Mouse (Mus musculus): ENCODE measurements around the gene Dram1.
"Not testable (repeated sequence)": the region's sequence is repeated elsewhere in the genome, so short reads cannot be mapped to it uniquely, and the experiment has no call there.

Gene Dram1

DNA sequence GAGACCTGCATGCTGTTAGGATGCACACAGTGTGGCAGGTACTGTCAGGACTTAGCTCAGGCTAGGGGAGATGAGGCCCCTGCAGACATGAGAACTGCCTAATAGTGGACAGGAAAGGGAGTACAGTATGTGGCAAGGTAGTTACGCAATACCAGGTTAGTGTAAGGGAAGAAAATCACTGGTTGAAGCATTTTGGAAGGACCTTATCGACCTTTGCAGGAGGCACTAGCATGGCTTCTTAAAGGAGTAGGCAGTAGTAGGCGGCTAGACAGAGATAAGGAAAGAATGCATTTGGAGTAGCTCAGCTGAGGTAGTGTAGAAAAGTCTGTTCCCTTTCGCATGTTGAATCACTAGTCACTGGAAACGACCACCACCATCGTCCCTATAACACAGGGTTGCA, 6.9 kb upstream of the Dram1 start:
- no peak for DNase-seq

DNA sequence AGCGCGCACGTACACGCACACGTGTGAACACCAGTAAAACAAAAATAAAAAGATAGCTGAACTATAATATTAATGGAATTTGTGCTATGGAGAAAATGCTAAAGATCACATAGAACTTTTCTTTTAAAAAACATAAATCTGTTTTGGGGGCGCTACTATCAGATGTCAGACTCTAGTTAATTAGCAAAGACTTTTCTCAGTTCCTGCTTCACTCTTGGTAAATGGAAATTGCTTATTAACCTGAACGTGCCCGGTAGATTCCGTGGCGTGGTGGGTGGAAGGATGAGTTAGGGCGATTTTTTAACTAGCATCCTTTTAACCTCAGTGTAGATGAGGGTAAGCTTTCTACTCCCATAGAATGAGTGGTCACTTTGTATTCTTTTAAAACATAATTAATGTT, 6.4 kb upstream of the Dram1 start:
- no peak for DNase-seq

DNA sequence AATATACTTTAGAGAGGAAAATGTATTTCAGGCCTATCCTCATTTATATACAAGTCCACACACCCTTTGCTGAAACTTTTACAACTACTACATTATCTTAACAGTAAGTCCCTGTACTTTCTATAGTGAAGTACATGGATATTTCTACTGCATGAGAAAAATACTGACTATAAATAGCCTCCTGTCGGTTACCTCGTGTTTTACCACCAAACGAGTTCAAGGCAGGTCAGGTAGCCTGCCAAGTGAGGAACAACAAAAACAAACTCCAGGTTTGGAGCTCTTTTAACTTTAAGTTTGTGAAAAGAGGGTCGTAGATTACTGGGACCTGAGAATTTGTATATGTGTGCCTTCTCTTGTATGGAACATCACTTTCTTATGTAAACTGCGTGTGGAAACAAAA, 5.2 kb upstream of the Dram1 start:
- no peak for DNase-seq

DNA sequence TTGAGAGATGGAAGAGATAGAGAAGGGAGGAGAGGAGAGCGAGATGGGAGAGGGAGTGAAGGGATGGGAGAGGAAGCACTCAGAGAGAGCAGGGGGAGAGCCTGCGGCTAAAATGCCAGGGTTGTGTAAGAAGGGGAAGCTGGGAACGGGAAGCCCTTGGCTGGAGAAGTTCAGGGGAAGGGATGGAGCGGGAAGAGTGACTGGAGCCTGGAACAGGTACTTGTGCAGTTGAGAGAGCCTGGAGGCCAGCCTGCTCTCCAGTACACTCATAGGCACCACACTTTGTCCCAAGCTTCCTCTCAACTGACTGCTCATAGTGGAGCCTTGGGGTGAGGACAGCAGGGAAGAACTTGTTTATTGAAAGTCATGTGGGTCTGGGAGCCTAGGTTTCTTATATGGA, 4.6 kb upstream of the Dram1 start:
- no peak for DNase-seq

DNA sequence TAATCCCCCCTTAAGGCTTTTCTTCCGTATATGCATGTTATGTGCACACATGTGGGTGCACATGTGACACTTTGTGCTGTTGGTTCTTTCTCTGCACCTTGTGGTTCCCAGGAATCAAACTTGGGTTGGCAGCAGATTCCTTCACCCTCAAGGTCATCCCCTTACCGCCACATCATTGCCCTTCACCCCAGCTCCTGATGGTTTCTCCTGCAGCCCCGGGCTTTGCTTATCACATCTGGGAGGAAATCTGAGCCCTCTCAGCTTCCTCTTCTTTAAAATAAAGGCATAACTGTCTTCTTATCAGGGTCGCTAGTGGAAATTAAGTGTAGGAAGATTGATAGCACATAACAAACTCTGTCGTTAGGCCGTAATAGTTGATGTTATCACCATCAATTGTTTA, 3.1 kb upstream of the Dram1 start:
- no peak for DNase-seq

DNA sequence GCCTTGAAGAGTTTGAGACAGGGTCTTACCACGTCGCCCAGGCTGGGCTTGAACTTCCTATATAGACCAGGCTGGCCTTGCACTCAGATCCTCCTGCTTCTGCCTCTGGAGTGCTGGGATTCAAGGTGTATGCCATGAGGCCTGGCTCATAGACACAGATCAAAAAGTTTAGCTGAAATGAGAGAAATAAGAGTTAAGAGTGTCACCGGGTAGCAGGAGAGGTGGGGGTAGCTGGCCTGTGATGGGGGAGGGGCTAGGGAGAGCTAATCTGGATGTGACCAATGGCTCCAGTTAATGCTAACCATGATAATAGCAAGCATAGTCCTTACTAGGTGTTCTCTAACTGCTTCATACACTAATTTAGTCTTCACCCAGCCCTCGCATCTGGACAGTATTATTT, 2.4 kb upstream of the Dram1 start:
- no peak for DNase-seq

DNA sequence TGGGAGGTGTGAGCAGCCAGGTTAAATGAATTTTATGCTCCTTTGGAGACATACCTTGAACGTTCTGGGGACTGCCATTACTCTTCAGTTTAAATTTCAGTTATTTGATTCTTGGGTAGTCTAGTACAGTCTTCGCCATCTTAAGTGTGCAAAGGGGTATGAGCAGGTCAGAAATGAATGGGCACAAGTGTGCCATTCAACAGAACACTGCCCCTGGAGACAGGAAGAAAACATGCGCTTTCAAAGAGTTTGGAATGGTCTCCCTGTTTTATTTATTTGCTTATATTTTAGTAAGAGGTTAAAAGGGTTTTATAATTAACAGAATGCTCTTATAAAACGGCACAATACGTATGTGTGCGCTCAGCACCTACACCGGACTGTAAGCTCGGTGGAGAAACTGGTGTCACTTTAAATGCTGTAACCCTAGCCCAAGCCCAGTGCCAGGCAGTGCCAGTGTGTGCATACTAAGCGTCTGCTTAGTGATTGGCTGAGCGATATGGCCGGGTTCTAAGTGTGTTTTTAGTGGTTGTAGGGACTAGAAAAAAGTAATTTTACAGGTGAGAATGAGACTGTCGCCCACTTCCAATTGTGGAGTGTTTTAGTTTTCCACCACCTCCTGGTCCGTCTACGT, 1.7 kb upstream of the Dram1 start:
- peak in 1 of 2 experiments; percentile 44 for DNase-seq

DNA sequence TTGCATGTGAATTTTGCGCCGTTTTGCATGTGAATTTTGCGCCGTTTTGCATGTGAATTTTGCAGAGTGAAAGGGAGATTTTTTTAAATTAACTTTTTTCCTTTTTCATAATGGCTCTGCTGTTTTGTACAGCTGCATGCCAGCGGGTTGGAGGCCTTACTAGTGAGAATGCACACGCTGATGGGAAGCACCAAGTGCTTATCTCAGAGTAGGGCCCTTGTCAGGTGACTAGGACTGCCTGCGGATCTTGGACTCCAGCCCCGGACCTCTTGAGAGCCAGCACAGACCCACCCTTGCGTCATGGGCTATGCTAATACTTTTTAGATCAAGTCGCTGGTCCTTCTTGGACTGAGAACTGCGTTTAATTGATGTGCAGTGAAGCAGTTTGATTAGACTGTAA, 1.1 kb upstream of the Dram1 start:
- DNase-seq, result peak; percentile 46 to 57

DNA sequence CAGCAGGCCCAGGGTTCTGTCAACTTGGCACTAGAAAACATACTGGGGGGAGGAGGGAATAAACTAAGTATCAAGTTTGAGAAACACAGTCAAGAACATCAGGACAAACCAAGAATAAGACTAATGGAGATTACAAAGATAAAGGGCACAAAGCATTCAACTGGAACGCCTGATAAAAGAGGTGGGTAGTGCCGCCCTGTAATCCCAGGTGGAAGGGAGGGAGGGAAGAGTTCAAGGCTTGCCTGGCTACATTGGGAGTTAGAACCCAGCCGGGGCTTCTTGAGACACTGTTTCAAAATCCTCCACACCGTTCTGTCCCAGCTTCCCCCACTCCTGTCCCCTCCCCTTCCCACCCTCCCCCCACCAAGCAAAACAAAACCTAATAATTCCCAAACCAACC, 1.2 kb downstream of the Dram1 start:
- DNase-seq, result no peak

DNA sequence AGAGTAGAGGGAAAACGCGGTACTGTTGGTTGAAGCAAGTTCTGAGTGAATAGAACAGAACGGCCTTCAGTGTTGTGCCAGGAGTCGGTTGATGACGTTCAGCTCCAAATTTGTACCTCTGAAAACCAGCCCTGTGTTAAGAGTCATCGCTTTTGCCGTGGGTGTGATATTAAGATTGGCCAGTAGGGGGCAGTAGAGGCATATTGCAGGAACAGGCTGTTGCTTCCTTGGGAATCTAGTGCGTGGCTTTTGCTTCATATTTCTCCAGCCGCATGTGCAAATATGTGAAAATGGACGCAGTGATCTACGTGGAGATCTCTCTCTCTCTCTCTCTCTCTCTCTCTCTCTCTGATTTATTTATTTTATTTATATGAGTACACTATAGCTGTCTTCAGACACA, 2.1 kb downstream of the Dram1 start:
- peak; percentile 89 to 90 for DNase-seq

DNA sequence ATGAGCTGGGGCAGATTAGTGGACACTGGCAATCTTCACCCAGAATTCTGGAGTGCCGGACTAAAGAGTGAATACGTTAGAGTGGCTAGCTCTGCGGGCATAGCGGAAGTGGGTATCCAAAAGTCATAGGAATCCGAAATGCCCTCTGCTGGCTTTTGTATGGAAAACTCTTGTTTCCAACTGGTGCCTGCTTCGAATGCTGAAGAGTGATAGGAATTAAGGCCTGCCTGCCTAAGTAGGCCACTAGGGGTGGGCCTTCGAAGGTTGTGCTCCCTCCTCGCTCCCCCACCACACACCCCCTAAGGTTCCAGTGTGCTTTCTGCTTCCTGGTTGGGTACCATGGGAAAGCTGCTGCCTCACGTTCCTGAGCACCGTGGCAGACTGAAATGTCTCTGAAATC, 3.9 kb downstream of the Dram1 start:
- no peak for DNase-seq

DNA sequence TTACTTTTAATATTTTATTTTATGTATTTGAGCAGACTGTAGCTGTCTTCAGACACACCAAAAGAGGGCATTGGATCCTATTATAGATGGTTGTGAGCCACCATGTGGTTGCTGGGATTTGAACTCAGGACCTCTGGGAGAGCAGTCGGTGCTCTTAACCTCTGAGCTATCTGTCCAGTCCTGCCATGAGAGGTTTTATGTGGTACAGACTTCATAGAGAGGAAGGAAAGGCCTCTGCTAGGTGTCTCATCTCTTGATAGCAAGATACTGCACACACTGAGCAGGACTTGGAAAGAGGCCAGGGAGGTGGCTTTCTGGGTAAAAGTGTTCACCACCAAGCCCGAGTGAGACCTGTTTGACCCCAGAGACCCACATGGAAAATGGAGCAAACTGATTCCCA, 5.9 kb downstream of the Dram1 start:
- DNase-seq, result not testable (repeated sequence)

DNA sequence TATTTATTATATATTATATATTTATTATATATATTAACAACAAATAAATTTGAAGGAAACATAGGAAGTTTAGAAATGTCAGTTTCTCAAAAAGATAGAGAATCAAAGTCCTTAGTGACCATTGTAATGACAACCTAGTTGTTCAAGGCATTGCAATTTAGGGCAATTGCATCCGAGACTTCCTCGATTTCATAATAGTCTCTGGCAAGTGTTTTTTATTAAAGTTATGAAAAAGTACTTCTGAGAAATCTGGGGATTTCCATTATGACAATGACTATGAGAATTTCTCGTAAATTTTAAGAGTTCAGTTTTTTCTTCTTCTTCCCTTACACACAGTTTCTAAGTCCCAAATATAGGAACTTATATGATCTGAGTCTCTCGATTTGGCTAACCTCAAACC, 6.4 kb downstream of the Dram1 start:
- DNase-seq, result no peak

DNA sequence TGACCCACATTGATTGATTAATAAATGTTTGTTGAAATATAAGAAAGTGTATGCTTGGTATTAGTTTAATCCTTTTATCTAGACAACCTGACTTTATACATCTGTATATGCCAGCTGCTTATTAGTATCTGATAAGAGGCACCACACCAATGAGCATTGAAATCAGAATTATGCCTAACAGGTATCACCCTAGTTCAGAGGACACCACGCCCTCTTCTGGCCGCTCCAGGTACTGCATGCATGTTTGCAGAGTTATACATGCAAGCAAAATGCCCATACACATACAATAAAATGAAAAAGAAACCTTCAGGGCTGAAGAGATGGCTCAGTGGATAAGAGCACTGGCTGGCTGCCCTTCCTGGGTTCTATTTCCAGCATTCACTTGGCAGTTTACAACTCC, 7.1 kb downstream of the Dram1 start:
- peak in 1 of 2 experiments; percentile 50 for DNase-seq

DNA sequence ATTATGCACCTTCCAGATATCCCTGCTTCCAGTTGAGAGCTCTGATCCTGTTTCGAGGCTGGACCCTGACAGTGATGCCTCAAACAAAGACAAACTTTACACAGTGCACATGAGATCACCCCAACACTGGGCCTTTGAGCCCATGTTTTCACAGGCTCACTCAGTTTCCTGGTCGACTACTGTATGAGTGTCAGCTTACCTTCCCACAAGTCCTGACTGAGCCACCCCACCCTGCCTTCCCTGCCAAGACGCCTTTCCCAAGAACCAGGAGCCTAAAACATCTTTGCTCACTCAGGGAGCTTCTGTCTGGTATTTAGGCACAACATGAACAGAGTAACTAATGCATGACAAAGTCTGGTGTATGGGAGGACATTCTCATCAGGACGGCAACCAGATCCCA, 9.6 kb downstream of the Dram1 start:
- DNase-seq, result no peak

DNA sequence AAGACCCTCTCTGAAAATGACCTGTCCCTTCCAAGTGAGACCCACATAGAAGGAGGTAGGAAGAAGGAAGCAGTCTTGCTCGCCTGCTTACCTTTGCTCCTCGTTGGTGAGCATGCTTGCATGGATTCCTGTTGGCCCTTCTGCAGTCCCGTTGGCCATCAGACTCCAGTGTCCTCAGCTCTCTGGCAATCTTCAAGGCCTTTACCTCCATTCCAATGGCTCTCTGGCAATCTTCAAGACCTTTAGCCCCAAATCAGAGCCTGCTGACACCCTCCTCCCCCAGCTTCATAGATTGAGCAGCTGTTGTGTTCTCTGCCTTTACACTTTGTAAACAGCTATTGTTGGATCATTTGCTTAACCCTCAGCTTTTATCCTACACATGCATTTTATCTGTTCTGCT, 14.7 kb downstream of the Dram1 start:
- no peak for DNase-seq

DNA sequence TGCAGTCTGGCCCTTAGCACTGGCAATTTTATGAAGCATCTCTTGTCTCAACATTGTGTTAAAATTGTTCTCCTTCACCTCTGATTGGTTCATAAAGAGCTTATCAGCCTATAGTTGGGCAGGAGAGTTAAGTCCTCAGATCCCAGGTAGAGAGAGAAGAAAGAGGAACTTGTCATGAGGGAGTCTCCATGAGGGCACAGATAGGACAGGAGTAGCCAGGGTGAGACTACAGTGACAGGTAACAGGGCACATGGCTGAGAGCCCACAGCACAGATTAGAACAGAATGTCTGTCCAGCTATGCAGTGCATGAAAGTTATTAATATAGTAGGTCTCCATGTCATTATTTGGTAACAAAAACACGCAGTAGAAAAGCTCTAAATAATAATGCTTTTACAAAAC, 16.7 kb downstream of the Dram1 start:
- no peak for DNase-seq

DNA sequence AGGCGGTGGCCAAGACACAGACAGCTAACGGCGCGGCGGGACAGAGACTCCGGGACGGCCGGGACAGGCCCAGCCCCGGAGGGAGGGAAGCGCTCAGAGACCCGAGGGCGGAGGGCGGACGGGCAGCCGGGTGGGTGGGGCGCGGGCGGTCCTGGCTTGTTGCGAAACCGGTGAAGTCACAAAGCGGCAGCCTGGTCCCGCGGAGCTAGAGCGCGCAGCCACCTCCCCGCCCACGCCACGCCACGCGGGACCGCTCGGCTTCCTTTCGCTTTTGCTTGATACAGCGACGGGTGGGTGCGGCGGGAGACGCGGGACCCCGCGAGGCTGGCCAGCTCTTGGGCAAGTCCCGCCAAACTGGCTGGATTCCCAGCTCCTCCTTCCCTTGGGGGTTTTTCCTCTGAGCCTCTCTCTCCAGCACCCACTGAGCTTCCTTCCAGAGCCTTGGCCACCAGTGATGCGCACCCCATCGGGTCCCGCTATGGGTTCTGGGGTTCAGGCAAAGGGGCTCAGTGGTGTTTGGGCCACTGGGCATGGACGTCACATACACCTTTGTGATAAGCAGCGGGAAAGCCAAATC, 21.8 kb downstream of the Dram1 start:
- DNase-seq, result peak; percentile 75 to 84

DNA sequence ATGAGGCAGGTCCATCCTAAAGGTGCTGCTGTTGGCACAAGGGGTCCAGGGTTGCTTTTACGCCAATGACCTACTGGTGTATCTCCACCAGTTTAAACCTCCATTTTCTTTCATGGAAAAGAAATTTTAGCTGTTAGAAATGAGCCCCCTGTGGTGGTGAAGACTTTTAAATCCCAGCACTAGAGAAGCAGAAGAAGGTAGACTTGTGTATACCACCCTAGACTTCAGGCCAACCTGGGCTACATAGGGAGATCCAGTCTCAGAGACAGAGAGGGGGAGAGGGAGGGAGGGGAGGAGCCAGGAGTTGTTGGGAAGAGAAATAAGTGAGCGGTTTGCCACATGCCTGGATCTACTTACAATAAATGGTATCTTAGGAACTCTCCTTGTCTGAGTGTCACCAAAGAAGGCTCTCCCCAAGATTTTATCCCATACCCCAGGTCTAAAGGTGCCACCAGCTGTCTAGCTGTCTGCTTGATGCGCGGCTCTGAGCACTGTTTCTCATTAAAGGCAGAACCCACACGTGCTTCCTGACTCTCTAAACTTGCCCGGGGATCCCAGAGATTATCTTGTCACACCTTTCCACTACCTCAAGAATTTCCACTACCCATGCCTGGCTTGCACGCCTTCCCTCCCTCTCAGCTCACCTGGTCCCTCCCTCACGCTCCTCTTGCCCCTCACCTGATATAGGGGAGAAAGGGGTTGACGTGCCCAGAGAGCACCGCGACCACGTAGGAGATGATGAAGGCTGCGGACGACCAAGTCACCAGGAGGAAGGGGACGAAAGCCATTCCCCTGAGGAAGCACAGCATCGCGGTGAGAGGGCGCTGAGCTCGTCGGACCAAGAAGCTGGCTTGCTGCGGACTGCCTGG, 22.5 kb downstream of the Dram1 start:
- no peak for DNase-seq

DNA sequence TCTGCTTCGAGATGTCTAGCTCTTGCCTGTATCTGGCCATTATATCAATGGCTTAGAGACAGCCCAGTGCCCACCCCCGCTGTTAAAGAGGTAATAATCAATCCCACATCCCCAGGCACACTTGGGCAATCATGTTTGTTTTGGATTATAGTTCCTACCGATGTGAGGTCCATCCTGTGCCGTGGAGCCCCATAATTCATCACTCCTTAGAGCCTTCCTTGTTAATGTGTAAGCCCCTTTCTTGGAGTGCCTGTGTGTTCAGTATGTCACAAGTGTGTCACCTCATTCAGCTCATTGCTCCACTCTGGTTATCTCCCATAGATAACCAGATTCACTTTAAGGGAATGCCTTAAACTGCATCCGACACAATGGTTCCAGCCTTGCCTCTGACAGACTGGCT, 24.3 kb downstream of the Dram1 start:
- DNase-seq, result no peak

DNA sequence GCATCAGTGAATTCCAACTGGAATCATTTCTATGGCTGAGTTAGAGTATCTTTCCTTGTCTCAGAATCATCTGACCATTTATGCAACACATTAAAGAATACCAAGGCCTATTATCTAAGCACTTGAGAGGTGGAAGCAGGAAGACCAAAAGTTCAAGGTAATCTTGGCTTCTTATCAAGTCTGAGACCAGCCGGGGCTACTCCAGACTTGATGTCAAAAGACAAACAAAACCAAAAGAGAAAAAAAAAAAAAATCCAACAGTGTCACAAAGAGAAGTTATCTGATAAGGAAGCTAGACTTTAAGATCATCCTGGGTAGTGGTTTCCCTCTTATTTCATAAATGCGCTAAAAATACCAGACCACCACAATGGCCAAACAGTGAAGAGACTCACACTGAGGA, 26.3 kb downstream of the Dram1 start:
- DNase-seq, result no peak

DNA sequence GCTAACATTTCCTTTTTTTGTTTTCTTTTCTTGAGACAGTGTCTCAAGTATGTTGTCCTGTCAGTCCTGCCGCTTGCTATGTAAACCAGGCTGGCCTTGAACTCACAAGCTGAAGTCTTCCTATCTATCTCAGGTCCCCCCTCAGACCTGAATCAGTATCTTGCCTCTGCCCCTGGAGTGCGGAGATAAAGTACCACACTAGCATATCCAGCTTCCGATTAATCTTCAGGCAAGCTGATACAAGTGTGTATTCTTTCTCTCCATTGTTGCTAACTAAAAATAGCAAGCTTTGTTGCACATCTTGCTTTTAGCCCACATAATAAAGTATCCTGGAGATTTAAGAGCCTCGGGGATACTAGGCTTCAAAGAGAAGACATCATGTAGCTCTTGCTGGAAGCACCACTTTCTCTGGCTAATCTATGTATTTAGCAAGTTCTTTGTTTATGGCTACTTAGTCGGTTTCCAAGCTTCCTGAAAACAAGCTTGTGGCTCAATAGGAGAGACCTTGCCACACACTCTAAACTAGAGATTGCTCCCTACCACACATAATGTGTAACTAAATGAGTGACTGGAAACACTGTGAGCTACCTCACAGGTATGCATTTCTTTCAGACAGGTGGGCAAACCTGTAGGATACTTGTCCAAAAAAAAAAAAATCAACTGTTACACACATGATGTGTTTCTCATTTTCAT, 27.3 kb downstream of the Dram1 start:
- DNase-seq, result no peak

DNA sequence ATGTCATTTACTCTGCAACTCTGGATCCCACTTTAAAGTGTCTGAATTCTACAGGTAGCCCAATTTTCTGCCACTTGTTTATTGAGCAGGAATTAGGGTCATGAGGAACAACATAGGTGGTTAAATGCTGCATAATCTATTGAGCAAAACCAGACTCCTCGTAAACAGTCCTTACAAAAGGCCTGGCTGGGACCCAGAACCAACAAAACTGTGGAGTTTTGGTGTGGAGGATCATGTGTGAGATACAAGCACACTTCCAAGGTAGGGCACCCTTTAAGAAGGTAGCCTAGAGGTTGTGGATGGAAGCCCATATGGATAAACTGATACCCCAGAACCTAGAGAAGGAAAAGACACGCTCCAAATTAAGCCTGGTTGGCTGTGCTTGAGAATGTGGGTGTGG, 28.2 kb downstream of the Dram1 start:
- no peak for DNase-seq

DNA sequence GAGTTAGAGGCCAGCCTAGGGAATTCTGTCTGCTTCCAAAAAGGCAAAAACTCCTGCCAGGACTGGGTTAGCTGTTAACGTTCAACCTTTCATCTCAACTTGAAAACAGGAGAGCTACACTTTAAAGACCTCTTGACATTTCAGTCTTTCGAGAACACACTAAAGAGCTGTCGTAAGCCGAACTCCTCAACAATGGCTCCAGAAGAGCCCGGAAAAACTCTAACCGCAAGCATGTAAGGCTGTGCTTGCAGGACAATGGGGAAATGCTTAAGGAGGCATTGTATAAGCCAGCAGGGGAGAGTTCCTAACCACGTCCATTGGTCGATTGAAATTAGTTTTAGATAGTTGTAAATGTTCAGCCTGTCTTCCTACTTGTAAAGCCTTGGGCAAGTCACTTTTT, 29.1 kb downstream of the Dram1 start:
- DNase-seq, result no peak
